Mouse (Mus musculus): ENCODE data around the gene Gm20916. TPM values are rescaled to one million over a fixed set of nuclear protein-coding genes. Genes with fewer than 3 reads are reported as not detected.
"Not testable (repeated sequence)": the region's sequence is repeated elsewhere in the genome, so short reads cannot be mapped to it uniquely, and the experiment has no call there.

The Gm20916 gene
- not detected for total RNA-seq (2022)

- not testable (repeated sequence) for DNase-seq (ENCODE audit: low spot score)
These were observed at the start of gene Gm20916 for GRCm38 (mm10) chrY:79319265-79319664. TSS of gene Gm20916 (plus strand) at chrY:79319565.

Other genes starting within 250 kb of the Gm20916 start
- gene Gm20917, start 168.4 kb upstream of the Gm20916 start, total RNA-seq (2022): not detected